Mouse (Mus musculus) forebrain, embryonic 13.5 days (tissue): ENCODE measurements around the gene Coa7. TPM values are rescaled to one million over a fixed set of nuclear protein-coding genes. Genes with fewer than 3 reads are reported as not detected.
A peak's percentile ranks its signal among the peaks of the same experiment; 100 is the strongest.

ENCODE experiments used
- ATAC-seq: fragments of 200-750 bp; cut with Nextera tagmentation; 2 replicates; pipeline ENCODE4 v1.8.0; 2017
- H3K27ac ChIP-seq: fragments of 300-500 bp; sonication (generic); 2 replicates; pipeline ENCODE4 v1.5.1; 2015; ENCODE audit warnings: inconsistent platforms, mild to moderate bottlenecking, moderate library complexity
- H3K27me3 ChIP-seq: fragments of 300-500 bp; sonication (generic); 2 replicates; pipeline ENCODE4 v1.6.1; 2015; ENCODE audit warnings: mild to moderate bottlenecking, inconsistent platforms
- H3K36me3 ChIP-seq: fragments of 300-500 bp; sonication (generic); 2 replicates; pipeline ENCODE4 v1.6.1; 2015; ENCODE audit warnings: mild to moderate bottlenecking, inconsistent platforms; ENCODE audit not compliant: poor library complexity, severe bottlenecking
- H3K4me1 ChIP-seq: fragments of 300-500 bp; sonication (generic); 2 replicates; pipeline ENCODE4 v1.6.1; 2015; ENCODE audit warnings: inconsistent platforms
- H3K4me2 ChIP-seq: fragments of 300-500 bp; sonication (generic); 2 replicates; pipeline ENCODE4 v1.6.1; 2015; ENCODE audit warnings: inconsistent platforms, mild to moderate bottlenecking, moderate library complexity
- H3K4me3 ChIP-seq: fragments of 300-500 bp; sonication (generic); 2 replicates; pipeline ENCODE4 v1.5.1; 2015; ENCODE audit warnings: mild to moderate bottlenecking, inconsistent platforms
- H3K9ac ChIP-seq: fragments of 300-500 bp; sonication (generic); 2 replicates; pipeline ENCODE4 v1.6.1; 2015; ENCODE audit warnings: mild to moderate bottlenecking, inconsistent platforms
- H3K9me3 ChIP-seq: fragments of 300-500 bp; sonication (generic); replicated peaks from 2 replicates; pipeline ENCODE4 v1.6.1; 2016; ENCODE audit warnings: inconsistent platforms
- WGBS: fragments of 180-500 bp; shearing (Covaris S2); methylation state at CpG from one replicate; pipeline ENCODE4 v1.1.7; 2015; 5-methylcytosine and 5-hydroxymethylcytosine counted together
- polyA plus RNA-seq: library from polyadenylated mRNA; unstranded; fragments of >200 nt; fragmentation: Nextera tagmentation; extraction: Ambion mirVana; gene quantifications from 2 replicates; pipeline ENCODE4 v1.2.1, GENCODE M21; 2015

Gene Coa7
- polyA plus RNA-seq, 1 experiment from 2014 or later, result 42.3 TPM

DNA sequence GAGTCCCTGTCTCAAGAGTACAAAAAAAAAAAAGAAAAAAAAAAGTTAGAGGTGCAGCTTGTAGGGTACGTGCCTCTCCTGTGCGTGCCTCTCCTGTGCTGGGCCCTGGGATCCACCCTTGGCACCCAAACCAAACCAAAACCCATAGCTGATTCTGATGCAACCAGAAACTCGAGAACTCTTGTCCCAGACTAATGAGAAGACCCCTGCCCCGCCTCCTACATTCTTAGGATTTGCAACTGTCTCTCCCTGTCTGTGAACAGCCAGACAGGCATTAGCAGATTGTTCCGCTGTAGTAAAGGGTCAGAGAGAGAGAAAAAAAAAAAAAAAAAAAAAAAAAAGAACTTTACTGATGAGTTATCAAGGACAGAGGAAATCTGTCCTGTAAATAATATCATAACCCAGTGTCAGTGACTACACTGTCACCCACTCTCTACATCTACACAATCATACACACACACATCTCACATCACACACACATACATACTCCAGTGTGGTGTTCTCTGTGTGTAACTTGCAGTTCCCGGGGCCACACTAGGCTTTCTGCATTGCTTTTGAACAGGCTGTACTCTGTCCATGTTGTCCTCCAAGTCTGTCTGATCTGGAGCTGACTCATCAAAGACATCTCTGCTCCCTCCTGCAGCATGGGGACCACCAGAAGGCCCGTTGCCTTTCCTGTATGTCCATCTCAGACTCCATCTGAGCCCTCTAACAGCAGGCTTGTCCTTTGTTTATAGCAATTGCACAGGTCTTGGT lies 35.6 kb downstream of the Coa7 start:
- Histone ChIP-seq H3K4me1 (peaks cover 52% of the 10 kb centered on the region), H3K9ac (peak overlapping the region; percentile 16), H3K27ac (peak overlapping the region; percentile 64)

DNA sequence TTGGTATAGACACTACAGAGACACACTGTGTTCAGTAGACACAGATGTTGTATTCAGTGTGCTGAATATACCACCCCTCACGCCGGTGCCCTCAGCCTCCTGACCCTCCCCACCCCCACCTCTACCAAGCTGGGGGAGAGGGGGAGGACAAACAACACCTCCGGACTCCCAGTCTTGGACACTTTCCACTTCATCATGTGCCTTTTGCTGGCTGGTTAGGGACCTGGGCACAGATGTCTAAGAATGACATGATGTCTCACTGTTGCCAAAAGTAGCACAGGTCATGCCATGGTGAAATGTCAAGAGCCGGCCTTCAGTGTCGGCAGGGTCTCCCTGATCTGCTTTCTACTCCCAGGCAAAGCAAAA lies 36.2 kb downstream of the Coa7 start:
- ATAC-seq, result no peak
- Histone ChIP-seq H3K4me1 (peaks cover 46% of the 10 kb centered on the region), H3K9me3 (no peaks in the 10 kb centered on the region), H3K27ac (peak overlapping the region; percentile 64), H3K4me2 (no peak overlapping the region), H3K4me3 (no peak overlapping the region), H3K9ac (peak overlapping the region; percentile 16; the same call in 1 of the 2 replicates), H3K27me3 (no peaks in the 10 kb centered on the region), H3K36me3 (no peaks in the 10 kb centered on the region)
- 23% methylated on average over 5 of the region's 5 CpGs for WGBS

More for the DNA sequence above, 35.6 kb downstream of the Coa7 start:
- 15% methylated on average over 7 of the region's 7 CpGs for WGBS
- H3K27me3 ChIP-seq, result no peaks in the 10 kb centered on the region
- no peak for ATAC-seq
- H3K4me2 ChIP-seq, result peak overlapping the region; percentile 45; the same call in 1 of the 2 replicates
- H3K36me3 ChIP-seq, result no peaks in the 10 kb centered on the region
- H3K4me3 ChIP-seq, result no peak overlapping the region
- no peaks in the 10 kb centered on the region for H3K9me3 ChIP-seq

DNA sequence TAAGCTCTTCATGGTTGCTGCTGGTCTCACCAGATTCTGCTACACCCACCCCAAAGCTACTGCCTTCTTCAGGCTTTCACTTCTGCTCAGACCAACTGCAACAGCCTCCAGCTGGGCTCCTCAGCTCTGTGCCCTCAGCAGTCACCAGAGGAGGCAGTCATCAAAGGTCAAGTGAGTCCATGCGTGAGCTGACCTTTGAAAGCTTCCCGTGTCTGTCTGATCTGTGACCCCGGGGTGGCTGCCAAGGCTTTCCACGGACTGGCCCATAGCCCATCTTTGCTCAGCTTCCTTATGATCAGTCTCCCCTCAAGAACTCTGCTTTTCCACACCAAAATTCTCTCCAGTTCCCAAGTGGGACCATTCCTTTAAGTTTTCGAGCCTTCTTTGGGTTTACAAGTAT lies 41.3 kb downstream of the Coa7 start:
- no peak overlapping the region for H3K4me3 ChIP-seq
- H3K9me3 ChIP-seq, result no peaks in the 10 kb centered on the region
- H3K4me1 ChIP-seq, result peaks cover under 1% of the 10 kb centered on the region
- no peaks in the 10 kb centered on the region for H3K36me3 ChIP-seq
- no peak for ATAC-seq
- no peaks in the 10 kb centered on the region for H3K27me3 ChIP-seq
- no peak overlapping the region for H3K27ac ChIP-seq
- H3K4me2 ChIP-seq, result no peak overlapping the region
- 58% methylated on average over 5 of the region's 5 CpGs for WGBS
- no peak overlapping the region for H3K9ac ChIP-seq

DNA sequence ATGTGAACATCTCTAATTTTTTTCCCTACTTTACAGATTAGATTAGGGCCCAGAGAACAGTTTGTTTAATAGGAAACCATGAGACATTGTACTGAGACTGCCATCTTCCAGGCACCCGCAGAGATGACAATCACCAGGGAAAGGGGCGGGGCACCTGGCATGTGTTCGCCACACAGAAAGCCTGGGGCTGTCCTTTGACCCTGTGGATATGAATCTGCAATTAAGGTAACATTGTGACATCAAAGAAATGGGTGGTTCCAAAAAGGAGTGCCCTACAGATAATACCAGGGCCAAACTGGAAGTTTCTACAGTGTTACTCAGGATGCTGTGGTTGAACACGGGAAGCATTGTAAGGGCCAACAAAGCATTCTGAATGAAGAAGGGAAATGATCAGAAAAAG lies 42.5 kb downstream of the Coa7 start:
- Histone ChIP-seq H3K4me2 (no peak overlapping the region), H3K27me3 (no peaks in the 10 kb centered on the region), H3K27ac (no peak overlapping the region), H3K36me3 (no peaks in the 10 kb centered on the region), H3K4me3 (no peak overlapping the region), H3K4me1 (no peaks in the 10 kb centered on the region), H3K9me3 (no peaks in the 10 kb centered on the region), H3K9ac (no peak overlapping the region)
- ATAC-seq, result no peak
- 56% methylated on average over 4 of the region's 4 CpGs for WGBS

DNA sequence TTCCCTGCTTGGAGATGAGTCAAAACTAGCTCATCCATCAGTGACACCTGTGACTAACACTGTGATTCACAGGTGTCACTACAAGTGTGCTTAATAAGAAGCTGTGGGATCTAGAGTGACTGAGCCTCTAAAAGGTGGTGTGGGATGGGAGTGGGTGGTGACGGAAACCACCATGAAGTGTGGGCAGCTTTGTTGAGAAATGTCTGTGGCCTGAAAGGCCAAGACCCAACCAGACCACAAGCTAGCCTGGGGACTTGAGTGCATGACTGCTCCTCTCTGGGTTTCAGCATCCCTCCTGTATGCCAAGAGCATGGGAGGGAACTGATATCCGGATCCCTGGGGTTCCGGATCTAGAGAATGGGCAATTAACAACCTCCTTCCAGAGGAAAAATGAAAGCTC lies 43.5 kb downstream of the Coa7 start:
- H3K4me3 ChIP-seq, result no peak overlapping the region
- no peak for ATAC-seq
- H3K4me1 ChIP-seq, result no peaks in the 10 kb centered on the region
- WGBS, result 84% methylated on average over 3 of the region's 3 CpGs
- H3K4me2 ChIP-seq, result no peak overlapping the region
- H3K36me3 ChIP-seq, result no peaks in the 10 kb centered on the region
- H3K27ac ChIP-seq, result no peak overlapping the region
- H3K9ac ChIP-seq, result no peak overlapping the region
- H3K27me3 ChIP-seq, result no peaks in the 10 kb centered on the region
- H3K9me3 ChIP-seq, result no peaks in the 10 kb centered on the region

DNA sequence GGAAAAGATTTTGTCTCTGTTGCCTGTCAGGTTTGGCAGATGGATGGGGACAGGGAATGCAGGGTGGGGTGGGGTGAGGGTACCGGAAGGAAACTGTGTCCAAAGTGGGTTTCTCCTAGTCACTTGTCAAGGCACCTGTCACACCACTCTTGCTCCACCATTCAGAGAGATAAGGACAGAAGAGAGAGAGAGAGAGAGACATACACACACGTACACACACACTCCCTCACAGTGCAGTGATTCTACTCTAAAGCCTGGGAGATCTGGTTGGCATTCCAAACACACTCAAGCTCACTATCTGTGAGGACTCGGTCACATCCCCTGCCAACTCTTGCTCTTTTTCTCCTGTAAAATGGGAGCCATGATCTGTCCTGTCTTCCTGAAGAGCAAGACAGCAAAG lies 44.2 kb downstream of the Coa7 start:
- H3K9ac ChIP-seq, result no peak overlapping the region
- ATAC-seq, result no peak
- no peak overlapping the region for H3K4me3 ChIP-seq
- no peaks in the 10 kb centered on the region for H3K9me3 ChIP-seq
- H3K27ac ChIP-seq, result no peak overlapping the region
- H3K27me3 ChIP-seq, result no peaks in the 10 kb centered on the region
- no peaks in the 10 kb centered on the region for H3K36me3 ChIP-seq
- H3K4me2 ChIP-seq, result no peak overlapping the region
- WGBS, result 88% methylated on average over 3 of the region's 3 CpGs
- H3K4me1 ChIP-seq, result no peaks in the 10 kb centered on the region

DNA sequence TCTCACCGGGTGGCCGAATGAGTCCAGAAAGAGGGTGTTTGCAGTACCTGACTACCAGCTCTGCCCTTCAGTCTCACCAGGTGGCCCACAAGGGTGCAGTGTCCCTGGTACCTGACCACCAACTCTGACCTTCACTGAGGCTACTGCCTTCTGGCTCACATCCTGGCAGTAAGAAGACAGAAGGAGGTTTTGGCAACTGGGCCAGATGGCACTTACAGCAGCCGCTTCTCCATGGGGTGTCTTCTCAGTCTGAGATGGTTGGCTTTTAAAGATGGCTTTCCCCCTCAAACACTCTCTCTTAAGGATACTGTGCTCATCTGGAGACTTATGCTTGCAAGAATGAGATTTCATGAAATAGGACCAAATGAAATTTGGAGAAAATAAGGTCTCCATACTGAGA lies 51.5 kb downstream of the Coa7 start:
- peaks cover 26% of the 10 kb centered on the region for H3K27me3 ChIP-seq
- no peak overlapping the region for H3K27ac ChIP-seq
- WGBS, result 85% methylated on average over 3 of the region's 3 CpGs
- peaks cover 6% of the 10 kb centered on the region; the same call in 1 of the 2 replicates for H3K4me1 ChIP-seq
- H3K9ac ChIP-seq, result no peak overlapping the region
- no peak for ATAC-seq
- no peaks in the 10 kb centered on the region for H3K36me3 ChIP-seq
- H3K4me3 ChIP-seq, result no peak overlapping the region
- no peak overlapping the region for H3K4me2 ChIP-seq
- no peaks in the 10 kb centered on the region for H3K9me3 ChIP-seq

DNA sequence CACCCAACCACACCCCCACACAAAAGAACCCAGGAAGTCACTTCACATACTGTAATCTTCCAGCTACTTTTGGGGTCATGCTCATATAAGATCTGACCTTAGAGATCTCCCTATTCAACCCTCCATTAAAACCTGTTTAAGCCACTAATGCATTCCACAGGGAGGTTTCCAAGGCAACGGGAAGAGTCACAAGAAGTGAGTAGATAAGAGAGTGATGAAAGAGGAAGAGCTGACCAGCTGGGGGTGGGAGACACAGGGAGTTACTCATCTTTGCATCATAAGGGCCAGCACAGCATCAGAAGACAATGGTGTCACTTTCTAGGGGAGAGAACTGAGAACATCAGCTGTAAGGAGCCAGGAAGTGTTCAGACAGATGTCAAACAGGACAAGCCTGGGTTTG lies 52.2 kb downstream of the Coa7 start:
- peaks cover 6% of the 10 kb centered on the region; the same call in 1 of the 2 replicates for H3K4me1 ChIP-seq
- WGBS, result 23% methylated on average over 1 of the region's 1 CpGs

DNA sequence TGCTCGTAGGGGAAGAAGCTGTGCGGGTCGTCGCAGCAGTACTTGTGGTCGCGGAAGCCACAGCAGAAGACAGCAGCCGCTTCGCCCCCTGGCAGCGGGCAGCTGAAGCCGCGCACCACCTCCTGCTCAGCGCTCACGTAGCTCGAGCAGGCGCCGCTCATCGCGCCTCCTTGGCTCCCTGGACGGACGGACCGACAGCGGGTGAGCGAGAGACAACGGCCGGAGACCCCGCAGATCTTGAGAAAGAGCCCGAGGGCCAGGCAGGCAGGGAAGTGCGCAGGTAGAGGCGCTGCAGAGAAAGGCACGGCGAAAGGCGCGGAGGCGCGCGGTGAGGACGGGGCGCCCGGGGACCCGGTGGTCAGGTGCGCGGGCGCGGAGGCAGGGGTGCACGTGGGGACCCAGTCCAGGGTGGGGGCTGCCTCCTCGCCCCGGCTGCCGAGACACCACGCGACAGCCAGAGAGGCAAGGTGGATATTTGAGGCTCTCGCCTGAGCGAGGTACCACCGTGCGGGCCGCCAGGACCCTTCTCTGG lies 55.3 kb downstream of the Coa7 start, which contains the start of gene Shisal2a:
Shisal2a (minus strand) TSS at position 167 of the 532 bp plus-strand sequence.
- 1% methylated on average over 55 of the region's 55 CpGs for WGBS
- H3K4me1 ChIP-seq, result peaks cover 14% of the 10 kb centered on the region
- H3K9me3 ChIP-seq, result no peaks in the 10 kb centered on the region
- H3K27ac ChIP-seq, result no peak within 1 kb of the TSS
- peak within 1 kb of the TSS; percentile 78 for H3K4me2 ChIP-seq
- peak; percentile 46 for ATAC-seq
- peak within 1 kb of the TSS; percentile 72 for H3K9ac ChIP-seq
- H3K4me3 ChIP-seq, result peak within 1 kb of the TSS; percentile 51
- H3K36me3 ChIP-seq, result no peaks in the 10 kb centered on the region
- peaks cover 33% of the 10 kb centered on the region for H3K27me3 ChIP-seq

More for the DNA sequence above, 52.2 kb downstream of the Coa7 start:
- no peaks in the 10 kb centered on the region for H3K36me3 ChIP-seq
- no peak overlapping the region for H3K27ac ChIP-seq
- H3K9ac ChIP-seq, result no peak overlapping the region
- ATAC-seq, result no peak
- H3K27me3 ChIP-seq, result peaks cover 32% of the 10 kb centered on the region
- no peaks in the 10 kb centered on the region for H3K9me3 ChIP-seq
- H3K4me2 ChIP-seq, result no peak overlapping the region
- H3K4me3 ChIP-seq, result no peak overlapping the region

DNA sequence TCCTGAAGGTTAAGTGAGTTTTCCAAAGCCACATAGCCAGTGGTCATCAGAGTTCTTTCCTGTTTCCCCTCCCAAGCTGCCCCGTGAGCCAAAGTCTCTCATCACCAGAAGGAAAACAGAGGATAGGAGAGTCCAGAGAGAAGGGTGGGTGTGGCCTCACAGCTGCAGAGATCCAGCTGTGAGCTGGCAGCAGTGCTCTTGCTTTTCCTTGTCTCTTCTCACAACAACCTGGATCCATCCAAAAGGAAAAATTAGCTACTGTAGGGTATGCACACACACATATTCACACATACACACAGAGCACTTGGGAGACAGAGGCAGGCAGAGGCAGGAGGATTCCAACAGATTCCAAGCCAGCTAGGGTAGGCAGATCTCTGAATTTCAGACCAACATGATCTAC lies 58.1 kb downstream of the Coa7 start:
- ATAC-seq, result no peak
- Histone ChIP-seq H3K4me1 (peaks cover 15% of the 10 kb centered on the region), H3K27ac (no peak overlapping the region), H3K9ac (no peak overlapping the region), H3K4me2 (no peak overlapping the region), H3K9me3 (no peaks in the 10 kb centered on the region), H3K36me3 (no peaks in the 10 kb centered on the region), H3K4me3 (no peak overlapping the region), H3K27me3 (peaks cover 33% of the 10 kb centered on the region)
- WGBS, result 41% methylated on average over 1 of the region's 1 CpGs

DNA sequence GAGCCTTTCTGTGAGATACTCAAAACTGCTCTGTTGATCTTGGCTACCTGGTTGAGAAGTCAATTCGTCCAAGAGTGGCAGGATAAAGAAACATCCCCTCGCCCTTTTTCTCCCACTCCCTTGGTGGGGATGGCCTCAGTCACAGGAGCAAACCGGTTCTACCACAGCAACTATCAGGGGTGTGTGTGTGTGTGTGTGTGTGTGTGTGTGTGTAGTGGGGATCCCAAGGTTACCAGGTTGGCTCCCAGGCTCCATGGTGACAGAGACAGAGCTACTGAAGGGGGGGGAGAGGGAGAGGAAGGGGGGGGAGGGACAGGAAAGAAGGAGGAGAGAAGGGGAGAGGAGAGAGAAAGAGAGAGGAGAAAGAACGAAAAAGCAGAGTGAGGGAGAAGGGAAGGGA lies 59.2 kb downstream of the Coa7 start:
- peak overlapping the region; percentile 33; the same call in 1 of the 2 replicates for H3K4me3 ChIP-seq
- H3K4me2 ChIP-seq, result peak overlapping the region; percentile 60
- WGBS, result 40% methylated on average over 4 of the region's 4 CpGs
- no peaks in the 10 kb centered on the region for H3K36me3 ChIP-seq
- peaks cover 31% of the 10 kb centered on the region for H3K27me3 ChIP-seq
- peaks cover 15% of the 10 kb centered on the region for H3K4me1 ChIP-seq
- peak overlapping the region; percentile 63 for H3K9ac ChIP-seq
- no peaks in the 10 kb centered on the region for H3K9me3 ChIP-seq
- peak; percentile 42; the same call in 1 of the 2 replicates for ATAC-seq
- 0 out of 2 replicates have a peak overlapping the region, but pooled peaks have one; percentile 71 for H3K27ac ChIP-seq

DNA sequence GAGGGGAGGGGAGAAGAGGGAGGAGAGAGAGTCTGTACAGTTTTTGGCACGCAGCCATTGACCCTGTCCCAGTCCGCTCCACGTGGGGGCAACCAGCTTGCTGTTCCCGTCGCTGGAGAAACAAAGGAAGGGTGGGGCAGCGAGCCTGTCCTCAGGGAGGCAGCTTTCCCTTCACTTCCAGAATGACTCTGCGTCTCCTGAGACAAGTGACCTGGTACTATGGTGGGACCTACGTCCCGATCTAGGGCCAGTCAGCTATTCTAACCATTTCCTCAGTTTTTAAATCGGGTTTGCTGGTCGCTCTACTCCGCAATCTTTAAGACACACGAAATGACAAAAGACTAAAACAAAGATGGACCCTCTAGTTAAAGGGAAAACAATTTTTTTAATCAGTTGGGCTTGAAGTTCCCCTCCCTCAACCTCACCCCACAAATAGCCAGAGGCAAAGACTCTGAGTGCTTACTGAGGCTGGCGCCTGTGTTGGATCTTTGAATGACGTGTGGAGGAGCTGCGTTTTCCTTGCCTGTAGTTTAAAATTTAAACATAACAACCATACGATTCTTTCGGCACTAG lies 59.8 kb downstream of the Coa7 start:
- peak overlapping the region; percentile 71 for H3K27ac ChIP-seq
- no peaks in the 10 kb centered on the region for H3K9me3 ChIP-seq
- H3K36me3 ChIP-seq, result no peaks in the 10 kb centered on the region
- WGBS, result 3% methylated on average over 18 of the region's 18 CpGs
- peak overlapping the region; percentile 63 for H3K9ac ChIP-seq
- peak overlapping the region; percentile 60 for H3K4me2 ChIP-seq
- H3K27me3 ChIP-seq, result peaks cover 24% of the 10 kb centered on the region
- peaks cover 15% of the 10 kb centered on the region for H3K4me1 ChIP-seq
- peak; percentile 79 for ATAC-seq
- H3K4me3 ChIP-seq, result peak overlapping the region; percentile 33
